Mouse (Mus musculus) intestine, postnatal 0 days (tissue): ENCODE data around the gene Hdac5. TPM values are rescaled to one million over a fixed set of nuclear protein-coding genes. Genes with fewer than 3 reads are reported as not detected.

Experiments used
- ATAC-seq: fragments of 200-750 bp; cut with Nextera tagmentation; 2 replicates; pipeline ENCODE4 v1.8.0; 2017; ENCODE audit warnings: mild to moderate bottlenecking, moderate TSS enrichment, moderate library complexity
- H3K27ac ChIP-seq: fragments of 300-500 bp; sonication (generic); 2 replicates; pipeline ENCODE4 v1.5.1; 2014; ENCODE audit warnings: mild to moderate bottlenecking, low read depth, low read length, moderate library complexity
- H3K27me3 ChIP-seq: fragments of 300-500 bp; sonication (generic); replicated peaks from 2 replicates; pipeline ENCODE4 v1.6.1; 2014; ENCODE audit warnings: low read length, mixed read lengths; ENCODE audit not compliant: control insufficient read depth, insufficient read depth
- H3K36me3 ChIP-seq: fragments of 300-500 bp; sonication (generic); 2 replicates; pipeline ENCODE4 v1.6.1; 2014; ENCODE audit warnings: mild to moderate bottlenecking, moderate library complexity; ENCODE audit not compliant: control insufficient read depth, insufficient read depth
- H3K4me1 ChIP-seq: fragments of 300-500 bp; sonication (generic); replicated peaks from 2 replicates; pipeline ENCODE4 v1.6.1; 2014; ENCODE audit warnings: antibody characterized with exemption, low read length, mixed read lengths; ENCODE audit not compliant: control insufficient read depth, insufficient read depth
- H3K4me2 ChIP-seq: fragments of 300-500 bp; sonication (generic); replicated peaks from 2 replicates; pipeline ENCODE4 v1.6.1; 2014; ENCODE audit warnings: low read depth, mild to moderate bottlenecking, moderate library complexity
- H3K4me3 ChIP-seq: fragments of 300-500 bp; sonication (generic); 2 replicates; pipeline ENCODE4 v1.5.1; 2014; ENCODE audit warnings: low read depth, low read length
- H3K9ac ChIP-seq: fragments of 300-500 bp; sonication (generic); 2 replicates; pipeline ENCODE4 v1.6.1; 2014; ENCODE audit warnings: mild to moderate bottlenecking, low read depth, low read length
- H3K9me3 ChIP-seq: fragments of 300-500 bp; sonication (generic); 2 replicates; pipeline ENCODE4 v1.6.1; 2016; ENCODE audit warnings: mixed run types; ENCODE audit not compliant: control insufficient read depth
- CTCF ChIP-seq: sonication (generic); IDR thresholded peaks from 2 replicates; pipeline ENCODE4 v1.5.1; 2016; ENCODE audit warnings: low read depth, mild to moderate bottlenecking, control low read depth, antibody characterized with exemption, moderate library complexity
- WGBS: fragments of 180-500 bp; shearing (Covaris S2); extraction: QIAGEN DNeasy Blood & Tissue Kit; methylation state at CpG from one replicate; pipeline ENCODE4 v1.1.7; 2014; 5-methylcytosine and 5-hydroxymethylcytosine counted together
- polyA plus RNA-seq: library from polyadenylated mRNA; unstranded; fragments of >200 nt; fragmentation: Nextera tagmentation; extraction: Ambion mirVana; gene quantifications from 2 replicates; pipeline ENCODE4 v1.2.1, GENCODE M21; 2015

Gene Hdac5
- polyA plus RNA-seq, 1 experiment from 2014 or later = 30.1 TPM

- peak overlapping the region; percentile 79 for H3K4me2 ChIP-seq
- peak overlapping the region; percentile 42 for H3K4me3 ChIP-seq
- peak overlapping the region; percentile 75 for H3K27ac ChIP-seq
- peaks cover 43% of the 10 kb centered on the region for H3K4me1 ChIP-seq
- H3K9ac ChIP-seq = peak overlapping the region; percentile 45
- H3K9me3 ChIP-seq = no peaks in the 10 kb centered on the region
- no peak for ATAC-seq
- H3K36me3 ChIP-seq = peaks cover 2% of the 10 kb centered on the region; the same call in 1 of the 2 replicates
- 48% methylated on average over 7 of the region's 7 CpGs for WGBS
- no peak for TF ChIP-seq CTCF
- H3K27me3 ChIP-seq = no peaks in the 10 kb centered on the region
These were observed 12.0 kb downstream of the Hdac5 start for GRCm38 (mm10) chr11:102217876-102218430.

GRCm38 (mm10) chr11:102217396-102217795 lies 12.6 kb downstream of the Hdac5 start:
- Histone ChIP-seq H3K27ac (peak overlapping the region; percentile 75), H3K4me2 (peak overlapping the region; percentile 79), H3K4me3 (peak overlapping the region; percentile 42), H3K36me3 (peaks cover 2% of the 10 kb centered on the region; the same call in 1 of the 2 replicates), H3K9ac (peak overlapping the region; percentile 22; the same call in 1 of the 2 replicates), H3K27me3 (no peaks in the 10 kb centered on the region), H3K4me1 (peaks cover 43% of the 10 kb centered on the region), H3K9me3 (no peaks in the 10 kb centered on the region)
- ATAC-seq = no peak
- WGBS = 38% methylated on average over 6 of the region's 6 CpGs
- no peak for TF ChIP-seq CTCF

DNA sequence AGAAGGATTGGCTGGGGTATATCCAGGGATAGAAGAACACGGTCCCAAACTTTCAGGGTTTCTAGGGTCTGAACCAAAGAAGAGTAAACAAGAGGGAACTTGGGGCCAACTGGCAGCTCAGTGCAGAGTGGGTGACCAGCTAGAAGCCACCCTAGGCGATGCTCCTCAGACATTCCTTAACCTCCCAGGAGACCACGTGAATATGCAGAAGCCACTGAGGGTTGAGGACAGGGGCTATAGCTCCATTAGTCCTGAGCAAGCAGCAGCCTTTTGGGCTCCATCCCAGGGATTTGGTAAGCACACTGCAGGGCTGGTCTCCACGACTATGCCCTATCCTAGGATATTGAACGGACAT lies 13.1 kb downstream of the Hdac5 start:
- Histone ChIP-seq H3K27ac (peak overlapping the region; percentile 63; the same call in 1 of the 2 replicates), H3K4me2 (peak overlapping the region; percentile 79), H3K4me3 (no peak overlapping the region), H3K9me3 (no peaks in the 10 kb centered on the region), H3K27me3 (no peaks in the 10 kb centered on the region), H3K9ac (0 out of 2 replicates have a peak overlapping the region, but pooled peaks have one; percentile 22), H3K4me1 (peaks cover 43% of the 10 kb centered on the region), H3K36me3 (peaks cover 3% of the 10 kb centered on the region; the same call in 1 of the 2 replicates)
- 25% methylated on average over 5 of the region's 5 CpGs for WGBS
- no peak for TF ChIP-seq CTCF
- ATAC-seq = no peak

DNA sequence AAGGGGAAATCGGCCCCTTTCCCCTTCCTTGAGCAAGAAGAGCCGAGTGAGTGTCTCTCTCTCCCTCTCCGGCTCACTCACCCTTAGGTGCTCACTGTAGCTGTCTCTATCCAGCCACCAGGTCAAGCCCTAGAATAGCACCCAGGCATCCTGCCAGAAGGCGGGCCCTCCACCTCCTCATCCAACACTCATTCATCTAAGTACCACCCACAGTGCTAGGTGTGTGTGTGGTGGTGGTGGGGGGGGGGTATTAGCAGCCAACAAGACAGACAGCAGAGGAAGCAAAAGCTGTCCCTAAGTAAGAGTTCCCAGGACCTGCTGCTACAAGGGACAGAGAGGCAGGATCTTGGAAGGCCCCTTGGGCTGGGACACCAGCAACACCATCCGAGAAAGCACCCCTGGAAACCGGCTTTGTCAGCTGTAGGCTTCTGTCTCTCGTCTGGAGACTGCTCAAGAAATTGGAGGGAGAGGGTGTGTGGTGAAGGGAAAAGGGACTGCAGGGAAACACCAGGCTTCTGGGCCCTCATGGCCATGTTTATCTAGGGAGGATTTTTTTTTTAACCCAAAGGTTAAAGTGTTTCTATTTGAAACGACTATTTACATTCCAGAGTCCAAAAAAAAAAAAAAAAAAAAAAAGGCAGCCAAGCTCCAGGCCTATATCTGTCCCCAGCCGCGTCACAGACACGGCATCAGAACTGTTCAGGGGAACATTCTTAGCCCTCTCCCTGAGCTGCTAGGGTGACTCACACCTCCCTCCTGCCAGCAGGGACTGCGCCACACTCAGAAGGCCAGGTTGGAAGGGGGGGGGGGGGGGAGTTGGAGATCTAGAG lies 13.7 kb downstream of the Hdac5 start:
- ATAC-seq = peak; percentile 60
- Histone ChIP-seq H3K27me3 (no peaks in the 10 kb centered on the region), H3K4me1 (peaks cover 43% of the 10 kb centered on the region), H3K4me3 (no peak overlapping the region), H3K4me2 (peak overlapping the region; percentile 79), H3K27ac (peak overlapping the region; percentile 63), H3K9ac (no peak overlapping the region), H3K9me3 (no peaks in the 10 kb centered on the region), H3K36me3 (peaks cover 7% of the 10 kb centered on the region; the same call in 1 of the 2 replicates)
- 0 out of 2 replicates have a peak, but pooled peaks have one; percentile 3 for TF ChIP-seq CTCF
- WGBS = 17% methylated on average over 12 of the region's 12 CpGs

GRCm38 (mm10) chr11:102215511-102215910 lies 14.5 kb downstream of the Hdac5 start:
- Histone ChIP-seq H3K4me1 (peaks cover 41% of the 10 kb centered on the region), H3K9ac (no peak overlapping the region), H3K4me2 (peak overlapping the region; percentile 44), H3K9me3 (no peaks in the 10 kb centered on the region), H3K36me3 (peaks cover 7% of the 10 kb centered on the region; the same call in 1 of the 2 replicates), H3K4me3 (no peak overlapping the region), H3K27ac (no peak overlapping the region), H3K27me3 (no peaks in the 10 kb centered on the region)
- TF ChIP-seq CTCF = no peak
- ATAC-seq = no peak
- WGBS = 63% methylated on average over 11 of the region's 11 CpGs

DNA sequence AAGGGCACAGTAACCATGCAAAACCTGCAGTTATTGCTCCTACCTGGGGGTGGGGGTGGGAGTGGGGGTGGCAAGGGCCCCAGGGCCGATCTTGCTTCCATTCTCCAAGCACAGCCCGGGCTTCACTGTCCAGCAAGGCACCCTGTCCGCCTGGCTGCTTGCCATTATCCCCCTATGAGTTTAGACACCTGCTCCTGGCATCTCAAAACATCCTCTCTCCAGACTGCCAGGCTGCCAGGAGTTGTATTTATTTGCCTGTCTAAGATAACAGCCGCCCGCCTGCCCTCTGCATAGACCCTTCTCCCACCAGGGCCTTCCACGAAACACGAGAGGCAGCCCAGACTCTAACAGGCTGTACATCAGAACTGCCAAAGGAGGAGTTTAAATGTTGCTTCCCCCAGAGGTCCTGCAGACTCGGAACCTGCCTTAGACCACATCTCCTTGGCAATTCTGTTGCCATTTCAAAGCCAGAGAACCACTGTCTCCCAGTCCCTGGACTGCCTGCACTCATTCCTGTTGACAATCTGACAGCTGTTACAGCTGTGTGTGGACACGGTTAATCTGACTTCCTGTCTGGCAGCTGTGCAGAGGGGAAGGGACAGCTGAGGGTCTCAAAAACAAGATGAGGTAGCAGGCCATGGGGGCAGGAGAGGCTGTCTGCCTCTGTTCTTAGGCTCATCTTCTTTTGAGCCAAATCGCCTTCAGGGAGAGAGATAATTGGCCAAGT lies 15.4 kb downstream of the Hdac5 start:
- peaks cover 33% of the 10 kb centered on the region for H3K4me1 ChIP-seq
- WGBS = 64% methylated on average over 10 of the region's 10 CpGs
- no peak for TF ChIP-seq CTCF
- no peaks in the 10 kb centered on the region for H3K27me3 ChIP-seq
- no peak for ATAC-seq
- no peak overlapping the region for H3K4me3 ChIP-seq
- H3K27ac ChIP-seq = no peak overlapping the region
- no peaks in the 10 kb centered on the region for H3K9me3 ChIP-seq
- H3K36me3 ChIP-seq = peaks cover 7% of the 10 kb centered on the region; the same call in 1 of the 2 replicates
- H3K4me2 ChIP-seq = 0 out of 2 replicates have a peak overlapping the region, but pooled peaks have one; percentile 21
- H3K9ac ChIP-seq = no peak overlapping the region
